Mouse (Mus musculus): Measurements from ENCODE around the gene Gm20388. TPM values are rescaled to one million over a fixed set of nuclear protein-coding genes. Genes with fewer than 3 reads are reported as not detected.

The Gm20388 gene
- polyA plus RNA-seq, 1 experiment from 2014 or later: not detected

- no peak overlapping the region for H3K9ac ChIP-seq (ENCODE audit: low read depth, low read length)
- TF ChIP-seq CTCF (IDR thresholded peaks at IDR 0.05; ENCODE audit: low read depth): no peak
- ATAC-seq: no peak
- H3K27ac ChIP-seq (ENCODE audit: low read depth, low read length): no peak overlapping the region
- no peak overlapping the region for H3K4me2 ChIP-seq (replicated peaks; ENCODE audit: low read depth)
- H3K4me1 ChIP-seq (replicated peaks; ENCODE audit: control insufficient read depth, insufficient read depth, low read length): no peaks in the 10 kb centered on the region
- no peaks in the 10 kb centered on the region for H3K27me3 ChIP-seq (replicated peaks; ENCODE audit: control insufficient read depth, insufficient read depth, low read length)
- no peak overlapping the region for H3K4me3 ChIP-seq (ENCODE audit: low read depth, low read length)
- no peaks in the 10 kb centered on the region for H3K9me3 ChIP-seq (ENCODE audit: control insufficient read depth)
- WGBS: 85% methylated on average over 6 of the region's 6 CpGs
- H3K36me3 ChIP-seq (ENCODE audit: control insufficient read depth, insufficient read depth): no peaks in the 10 kb centered on the region
These were observed 2334.5 kb downstream of the Gm20388 start for GRCm38 (mm10) chr8:122245161-122245560.

GRCm38 (mm10) chr8:122246257-122247211 is 2335.9 kb downstream of the Gm20388 start:
- TF ChIP-seq CTCF (IDR thresholded peaks at IDR 0.05; ENCODE audit: low read depth): no peak
- Histone ChIP-seq H3K27ac (ENCODE audit: low read depth, low read length) (no peak overlapping the region), H3K4me1 (replicated peaks; ENCODE audit: control insufficient read depth, insufficient read depth, low read length) (no peaks in the 10 kb centered on the region), H3K4me3 (ENCODE audit: low read depth, low read length) (no peak overlapping the region), H3K36me3 (ENCODE audit: control insufficient read depth, insufficient read depth) (no peaks in the 10 kb centered on the region), H3K9ac (ENCODE audit: low read depth, low read length) (no peak overlapping the region), H3K9me3 (ENCODE audit: control insufficient read depth) (no peaks in the 10 kb centered on the region), H3K27me3 (replicated peaks; ENCODE audit: control insufficient read depth, insufficient read depth, low read length) (no peaks in the 10 kb centered on the region), H3K4me2 (replicated peaks; ENCODE audit: low read depth) (no peak overlapping the region)
- 41% methylated on average over 12 of the region's 12 CpGs for WGBS
- no peak for ATAC-seq

GRCm38 (mm10) chr8:122251739-122252138 is 2341.1 kb downstream of the Gm20388 start:
- Histone ChIP-seq H3K4me3 (ENCODE audit: low read depth, low read length) (no peak overlapping the region), H3K36me3 (ENCODE audit: control insufficient read depth, insufficient read depth) (no peaks in the 10 kb centered on the region), H3K27me3 (replicated peaks; ENCODE audit: control insufficient read depth, insufficient read depth, low read length) (0 out of 2 replicates have a peak, but pooled peaks cover 11% of the 10 kb centered on the region), H3K9ac (ENCODE audit: low read depth, low read length) (no peak overlapping the region), H3K27ac (ENCODE audit: low read depth, low read length) (no peak overlapping the region), H3K4me2 (replicated peaks; ENCODE audit: low read depth) (no peak overlapping the region), H3K9me3 (ENCODE audit: control insufficient read depth) (no peaks in the 10 kb centered on the region), H3K4me1 (replicated peaks; ENCODE audit: control insufficient read depth, insufficient read depth, low read length) (no peaks in the 10 kb centered on the region)
- TF ChIP-seq CTCF (IDR thresholded peaks at IDR 0.05; ENCODE audit: low read depth): no peak
- no peak for ATAC-seq
- WGBS: 67% methylated on average over 1 of the region's 1 CpGs

GRCm38 (mm10) chr8:122252366-122252765 is 2341.7 kb downstream of the Gm20388 start:
- Histone ChIP-seq H3K4me2 (replicated peaks; ENCODE audit: low read depth) (no peak overlapping the region), H3K36me3 (ENCODE audit: control insufficient read depth, insufficient read depth) (no peaks in the 10 kb centered on the region), H3K27me3 (replicated peaks; ENCODE audit: control insufficient read depth, insufficient read depth, low read length) (0 out of 2 replicates have a peak, but pooled peaks cover 14% of the 10 kb centered on the region), H3K4me3 (ENCODE audit: low read depth, low read length) (no peak overlapping the region), H3K9ac (ENCODE audit: low read depth, low read length) (no peak overlapping the region), H3K4me1 (replicated peaks; ENCODE audit: control insufficient read depth, insufficient read depth, low read length) (no peaks in the 10 kb centered on the region), H3K27ac (ENCODE audit: low read depth, low read length) (no peak overlapping the region), H3K9me3 (ENCODE audit: control insufficient read depth) (no peaks in the 10 kb centered on the region)
- ATAC-seq: no peak
- no peak for TF ChIP-seq CTCF (IDR thresholded peaks at IDR 0.05; ENCODE audit: low read depth)
- WGBS: 54% methylated on average over 5 of the region's 5 CpGs

- 0 out of 2 replicates have a peak, but pooled peaks cover 14% of the 10 kb centered on the region for H3K27me3 ChIP-seq (replicated peaks; ENCODE audit: control insufficient read depth, insufficient read depth, low read length)
- no peak for ATAC-seq
- H3K4me3 ChIP-seq (ENCODE audit: low read depth, low read length): no peak overlapping the region
- TF ChIP-seq CTCF (IDR thresholded peaks at IDR 0.05; ENCODE audit: low read depth): peak; percentile 97
- H3K27ac ChIP-seq (ENCODE audit: low read depth, low read length): no peak overlapping the region
- no peak overlapping the region for H3K9ac ChIP-seq (ENCODE audit: low read depth, low read length)
- H3K4me1 ChIP-seq (replicated peaks; ENCODE audit: control insufficient read depth, insufficient read depth, low read length): no peaks in the 10 kb centered on the region
- H3K36me3 ChIP-seq (ENCODE audit: control insufficient read depth, insufficient read depth): no peaks in the 10 kb centered on the region
- no peak overlapping the region for H3K4me2 ChIP-seq (replicated peaks; ENCODE audit: low read depth)
- no peaks in the 10 kb centered on the region for H3K9me3 ChIP-seq (ENCODE audit: control insufficient read depth)
- 72% methylated on average over 2 of the region's 2 CpGs for WGBS
These were observed 2348.7 kb downstream of the Gm20388 start for GRCm38 (mm10) chr8:122259351-122259750.

GRCm38 (mm10) chr8:122260755-122261154 is 2350.1 kb downstream of the Gm20388 start:
- Histone ChIP-seq H3K9ac (ENCODE audit: low read depth, low read length) (no peak overlapping the region), H3K9me3 (ENCODE audit: control insufficient read depth) (no peaks in the 10 kb centered on the region), H3K27ac (ENCODE audit: low read depth, low read length) (no peak overlapping the region), H3K4me1 (replicated peaks; ENCODE audit: control insufficient read depth, insufficient read depth, low read length) (no peaks in the 10 kb centered on the region), H3K36me3 (ENCODE audit: control insufficient read depth, insufficient read depth) (no peaks in the 10 kb centered on the region), H3K4me2 (replicated peaks; ENCODE audit: low read depth) (no peak overlapping the region), H3K27me3 (replicated peaks; ENCODE audit: control insufficient read depth, insufficient read depth, low read length) (0 out of 2 replicates have a peak, but pooled peaks cover 11% of the 10 kb centered on the region), H3K4me3 (ENCODE audit: low read depth, low read length) (no peak overlapping the region)
- TF ChIP-seq CTCF (IDR thresholded peaks at IDR 0.05; ENCODE audit: low read depth): no peak
- ATAC-seq: no peak
- 60% methylated on average over 9 of the region's 9 CpGs for WGBS
